Mouse (Mus musculus): ENCODE data around the gene Ctnnal1. TPM values are rescaled to one million over a fixed set of nuclear protein-coding genes. Genes with fewer than 3 reads are reported as not detected.

The Ctnnal1 gene
- polyA plus RNA-seq, 1 experiment from 2014 or later: 27.8 TPM

DNA sequence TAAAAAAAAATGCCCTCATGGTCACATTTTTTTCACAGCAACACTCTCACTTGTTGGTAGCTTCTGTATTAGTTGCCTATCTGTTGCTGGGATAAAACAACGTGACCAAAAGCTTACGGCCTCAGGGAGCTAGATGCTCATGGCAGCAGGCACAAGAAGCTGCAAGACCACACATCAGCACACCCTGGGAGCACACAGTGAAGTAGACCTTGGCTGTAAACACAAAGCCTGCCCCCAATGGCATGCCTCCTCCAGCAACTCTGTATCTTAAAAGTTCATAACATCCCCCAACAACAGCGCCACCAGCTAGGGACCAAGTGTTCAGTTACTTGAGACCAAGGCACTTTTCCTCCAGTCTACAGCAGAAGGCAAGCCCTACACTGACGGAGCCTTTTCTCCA, 55.9 kb downstream of the Ctnnal1 start:
- Histone ChIP-seq H3K27ac (replicated peaks in 1 of 2; ENCODE audit: control insufficient read depth in 1 of 2, insufficient read depth in 1 of 2, low read depth in 2 of 2, low read length in 2 of 2) (no peak overlapping the region), H3K9me3 (ENCODE audit: control insufficient read depth, low read length) (no peaks in the 10 kb centered on the region), H3K4me1 (ENCODE audit: control insufficient read depth in 2 of 2, insufficient read depth in 2 of 2, low read length in 2 of 2) (no peaks in the 10 kb centered on the region), H3K27me3 (ENCODE audit: control insufficient read depth, insufficient read depth, low read length) (no peaks in the 10 kb centered on the region), H3K4me2 (ENCODE audit: low read length) (no peak overlapping the region), H3K4me3 (ENCODE audit: control insufficient read depth in 1 of 2, insufficient read depth in 1 of 2, low read depth in 1 of 2, low read length in 2 of 2) (no peak overlapping the region), H3K9ac (ENCODE audit: low read length) (no peak overlapping the region), H3K36me3 (ENCODE audit: control insufficient read depth, insufficient read depth, low read length) (peaks cover 45% of the 10 kb centered on the region)
- no peak for ATAC-seq (ENCODE audit: insufficient number of reproducible peaks, insufficient read depth, low FRiP score, low read depth)
- 71% methylated on average over 4 of the region's 4 CpGs for WGBS

DNA sequence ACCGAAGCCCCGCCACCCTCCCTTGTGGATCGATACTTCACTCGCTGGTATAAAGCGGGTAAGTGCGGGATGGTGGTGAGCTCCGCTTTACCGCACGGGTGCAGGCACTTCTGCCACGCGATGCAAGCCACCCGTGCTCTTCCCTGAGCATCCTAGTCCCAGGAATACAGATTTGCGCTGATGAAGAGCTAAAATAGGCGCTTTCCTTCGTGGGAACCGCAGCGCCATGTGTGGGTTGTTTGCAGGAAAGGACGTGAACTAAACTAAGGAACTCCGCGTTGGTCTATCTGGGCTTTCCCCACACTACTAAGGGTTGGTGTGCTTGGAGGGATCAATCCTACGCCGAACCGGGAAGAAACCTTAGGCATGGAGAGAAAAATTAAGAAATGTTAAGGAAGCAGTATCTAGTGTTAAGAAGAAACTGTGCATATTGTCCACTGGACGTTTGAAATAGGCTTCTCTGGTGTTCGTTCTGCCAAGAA, 62.3 kb downstream of the Ctnnal1 start:
- Histone ChIP-seq H3K9ac (ENCODE audit: low read length) (peak overlapping the region; percentile 83), H3K4me3 (ENCODE audit: control insufficient read depth in 1 of 2, insufficient read depth in 1 of 2, low read depth in 1 of 2, low read length in 2 of 2) (peak overlapping the region; percentile 60 to 71), H3K9me3 (ENCODE audit: control insufficient read depth, low read length) (no peaks in the 10 kb centered on the region), H3K27ac (replicated peaks in 1 of 2; ENCODE audit: control insufficient read depth in 1 of 2, insufficient read depth in 1 of 2, low read depth in 2 of 2, low read length in 2 of 2) (peak overlapping the region in 1 of 2 experiments; percentile 61; a peak in 1 of 4 replicates), H3K4me1 (ENCODE audit: control insufficient read depth in 2 of 2, insufficient read depth in 2 of 2, low read length in 2 of 2) (peaks cover 0 to 17% of the 10 kb centered on the region in 2 experiments; a peak in 2 of 4 replicates), H3K36me3 (ENCODE audit: control insufficient read depth, insufficient read depth, low read length) (peaks cover 59% of the 10 kb centered on the region), H3K4me2 (ENCODE audit: low read length) (peak overlapping the region; percentile 86), H3K27me3 (ENCODE audit: control insufficient read depth, insufficient read depth, low read length) (no peaks in the 10 kb centered on the region)
- WGBS: 1% methylated on average over 25 of the region's 25 CpGs
- no peak for ATAC-seq (ENCODE audit: insufficient number of reproducible peaks, insufficient read depth, low FRiP score, low read depth)

DNA sequence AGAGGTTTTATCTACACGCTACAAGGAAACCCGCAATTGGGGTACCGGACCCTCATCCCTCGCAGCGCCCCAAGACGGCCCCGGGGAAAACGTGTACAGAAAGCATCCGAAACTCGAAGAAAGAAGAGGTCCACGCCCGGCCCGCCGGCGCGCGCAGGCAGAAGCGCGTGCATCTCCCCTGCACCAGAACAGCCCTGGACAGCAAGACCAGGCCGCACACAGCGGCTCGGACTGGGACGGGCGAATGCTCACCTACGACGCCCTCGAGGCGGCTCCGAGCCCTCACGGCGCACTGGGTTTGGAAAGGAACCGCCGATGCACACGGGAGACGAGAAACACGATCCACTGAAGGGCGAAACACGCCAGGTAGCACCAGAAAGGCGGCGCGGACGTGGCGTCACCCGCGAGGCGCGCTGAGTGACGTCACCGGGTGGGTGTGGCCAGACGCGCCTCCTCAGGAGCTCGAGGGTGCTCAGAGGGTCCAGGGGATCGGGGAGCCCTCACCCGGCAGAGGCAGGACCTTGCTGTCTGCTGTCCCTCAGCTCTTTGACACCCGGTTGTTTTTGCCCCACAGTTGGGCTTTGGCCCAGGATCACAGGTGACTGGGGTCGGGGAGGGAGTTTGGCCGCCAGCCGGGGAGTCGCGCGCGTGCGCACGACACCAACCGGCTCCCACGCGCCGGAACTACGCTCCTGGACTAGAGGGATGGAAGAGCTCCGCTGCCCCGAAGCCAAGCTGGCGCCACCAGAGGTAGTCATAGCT, 62.9 kb downstream of the Ctnnal1 start, which contains the start of the genes Elp1 and Fam206a:
Gene Elp1, minus strand, starts transcription at position 425 of the 762 bp plus-strand sequence.
Gene Fam206a, plus strand, starts transcription at position 439 of the 762 bp plus-strand sequence.
- no peaks in the 10 kb centered on the region for H3K9me3 ChIP-seq (ENCODE audit: control insufficient read depth, low read length)
- peak within 1 kb of the TSS; percentile 86 for H3K4me2 ChIP-seq (ENCODE audit: low read length)
- H3K4me3 ChIP-seq (ENCODE audit: control insufficient read depth in 1 of 2, insufficient read depth in 1 of 2, low read depth in 1 of 2, low read length in 2 of 2): peak within 1 kb of the TSS; percentile 60 to 71
- no peaks in the 10 kb centered on the region for H3K27me3 ChIP-seq (ENCODE audit: control insufficient read depth, insufficient read depth, low read length)
- H3K9ac ChIP-seq (ENCODE audit: low read length): peak within 1 kb of the TSS; percentile 83
- peak within 1 kb of the TSS; percentile 35 to 61 for H3K27ac ChIP-seq (replicated peaks in 1 of 2; ENCODE audit: control insufficient read depth in 1 of 2, insufficient read depth in 1 of 2, low read depth in 2 of 2, low read length in 2 of 2)
- peaks cover 0 to 17% of the 10 kb centered on the region in 2 experiments; a peak in 2 of 4 replicates for H3K4me1 ChIP-seq (ENCODE audit: control insufficient read depth in 2 of 2, insufficient read depth in 2 of 2, low read length in 2 of 2)
- peak; percentile 91 for ATAC-seq (ENCODE audit: insufficient number of reproducible peaks, insufficient read depth, low FRiP score, low read depth)
- H3K36me3 ChIP-seq (ENCODE audit: control insufficient read depth, insufficient read depth, low read length): peaks cover 59% of the 10 kb centered on the region
- under 1% methylated on average over 72 of the region's 72 CpGs for WGBS

DNA sequence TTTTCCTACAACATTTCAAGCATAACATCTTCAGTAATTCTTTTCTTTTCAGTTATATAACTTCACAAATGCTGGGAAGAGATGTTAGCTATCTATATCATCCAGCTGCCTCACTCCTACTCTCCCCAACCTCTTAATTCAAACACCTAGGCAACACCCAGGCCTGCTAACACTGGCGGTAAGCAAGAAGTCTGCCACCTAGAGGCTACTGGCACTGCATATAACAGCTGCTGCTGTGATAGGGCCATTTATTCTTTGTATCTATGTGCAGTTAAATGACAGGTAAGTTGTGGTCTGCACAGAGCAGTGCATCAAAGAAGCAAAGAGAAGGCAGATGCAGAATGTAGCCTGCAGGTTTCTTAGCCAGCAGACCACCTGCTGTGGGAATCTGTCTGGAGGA, 73.6 kb downstream of the Ctnnal1 start:
- Histone ChIP-seq H3K36me3 (ENCODE audit: control insufficient read depth, insufficient read depth, low read length) (peaks cover 94% of the 10 kb centered on the region), H3K27me3 (ENCODE audit: control insufficient read depth, insufficient read depth, low read length) (no peaks in the 10 kb centered on the region), H3K4me3 (ENCODE audit: control insufficient read depth in 1 of 2, insufficient read depth in 1 of 2, low read depth in 1 of 2, low read length in 2 of 2) (no peak overlapping the region), H3K4me1 (ENCODE audit: control insufficient read depth in 2 of 2, insufficient read depth in 2 of 2, low read length in 2 of 2) (no peaks in the 10 kb centered on the region), H3K27ac (replicated peaks in 1 of 2; ENCODE audit: control insufficient read depth in 1 of 2, insufficient read depth in 1 of 2, low read depth in 2 of 2, low read length in 2 of 2) (no peak overlapping the region), H3K4me2 (ENCODE audit: low read length) (no peak overlapping the region), H3K9ac (ENCODE audit: low read length) (no peak overlapping the region), H3K9me3 (ENCODE audit: control insufficient read depth, low read length) (no peaks in the 10 kb centered on the region)
- 33% methylated on average over 1 of the region's 1 CpGs for WGBS
- no peak for ATAC-seq (ENCODE audit: insufficient number of reproducible peaks, insufficient read depth, low FRiP score, low read depth)

DNA sequence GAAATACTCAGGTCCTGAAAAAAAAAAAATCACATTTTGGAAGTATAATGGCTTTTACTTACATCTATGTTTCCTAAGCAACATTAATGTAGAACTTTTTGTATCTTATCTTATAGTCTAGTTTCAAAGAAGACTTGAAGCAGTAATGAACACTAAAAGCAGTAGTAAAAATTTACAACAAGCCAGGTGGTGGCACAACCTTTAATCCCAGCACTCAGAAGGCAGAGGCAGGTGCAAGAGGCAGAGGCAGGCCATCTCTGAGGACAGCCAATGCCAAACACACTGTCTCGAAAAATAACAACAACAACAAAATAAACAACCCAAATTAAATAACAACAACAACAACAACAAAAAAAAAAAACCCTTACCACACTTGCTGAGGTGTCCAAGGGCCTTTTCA, 93.9 kb downstream of the Ctnnal1 start:
- H3K9ac ChIP-seq (ENCODE audit: low read length): no peak overlapping the region
- no peak for ATAC-seq (ENCODE audit: insufficient number of reproducible peaks, insufficient read depth, low FRiP score, low read depth)
- WGBS: 87% methylated on average over 1 of the region's 1 CpGs
- no peaks in the 10 kb centered on the region for H3K9me3 ChIP-seq (ENCODE audit: control insufficient read depth, low read length)
- H3K27me3 ChIP-seq (ENCODE audit: control insufficient read depth, insufficient read depth, low read length): no peaks in the 10 kb centered on the region
- no peak overlapping the region for H3K4me2 ChIP-seq (ENCODE audit: low read length)
- no peak overlapping the region for H3K27ac ChIP-seq (replicated peaks in 1 of 2; ENCODE audit: control insufficient read depth in 1 of 2, insufficient read depth in 1 of 2, low read depth in 2 of 2, low read length in 2 of 2)
- H3K4me1 ChIP-seq (ENCODE audit: control insufficient read depth in 2 of 2, insufficient read depth in 2 of 2, low read length in 2 of 2): no peaks in the 10 kb centered on the region
- peaks cover 98% of the 10 kb centered on the region for H3K36me3 ChIP-seq (ENCODE audit: control insufficient read depth, insufficient read depth, low read length)
- no peak overlapping the region for H3K4me3 ChIP-seq (ENCODE audit: control insufficient read depth in 1 of 2, insufficient read depth in 1 of 2, low read depth in 1 of 2, low read length in 2 of 2)

DNA sequence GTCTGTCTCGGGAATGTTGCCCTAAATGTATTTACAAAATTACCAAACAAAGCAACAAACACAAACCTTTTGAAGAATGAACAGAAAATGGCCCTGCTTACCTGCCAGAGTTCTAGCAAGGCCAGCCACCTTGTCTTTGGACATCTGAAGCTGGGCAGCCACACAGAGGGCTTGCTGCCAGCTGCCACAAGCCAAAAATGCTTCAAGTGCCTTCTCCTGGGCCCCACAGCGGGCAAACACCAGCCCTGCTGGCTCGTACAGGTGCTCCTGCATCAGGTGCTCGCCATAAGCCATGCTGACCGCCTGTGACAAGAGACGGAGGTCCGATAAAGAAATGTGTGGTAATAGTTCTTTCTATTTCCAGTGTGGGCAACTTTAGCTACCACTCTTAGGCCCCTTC, 96.1 kb downstream of the Ctnnal1 start:
- Histone ChIP-seq H3K4me1 (ENCODE audit: control insufficient read depth in 2 of 2, insufficient read depth in 2 of 2, low read length in 2 of 2) (no peaks in the 10 kb centered on the region), H3K9me3 (ENCODE audit: control insufficient read depth, low read length) (no peaks in the 10 kb centered on the region), H3K27me3 (ENCODE audit: control insufficient read depth, insufficient read depth, low read length) (no peaks in the 10 kb centered on the region), H3K9ac (ENCODE audit: low read length) (no peak overlapping the region), H3K4me2 (ENCODE audit: low read length) (no peak overlapping the region), H3K4me3 (ENCODE audit: control insufficient read depth in 1 of 2, insufficient read depth in 1 of 2, low read depth in 1 of 2, low read length in 2 of 2) (no peak overlapping the region), H3K36me3 (ENCODE audit: control insufficient read depth, insufficient read depth, low read length) (peaks cover 99% of the 10 kb centered on the region), H3K27ac (replicated peaks in 1 of 2; ENCODE audit: control insufficient read depth in 1 of 2, insufficient read depth in 1 of 2, low read depth in 2 of 2, low read length in 2 of 2) (no peak overlapping the region)
- ATAC-seq (ENCODE audit: insufficient number of reproducible peaks, insufficient read depth, low FRiP score, low read depth): no peak
- 74% methylated on average over 7 of the region's 7 CpGs for WGBS

DNA sequence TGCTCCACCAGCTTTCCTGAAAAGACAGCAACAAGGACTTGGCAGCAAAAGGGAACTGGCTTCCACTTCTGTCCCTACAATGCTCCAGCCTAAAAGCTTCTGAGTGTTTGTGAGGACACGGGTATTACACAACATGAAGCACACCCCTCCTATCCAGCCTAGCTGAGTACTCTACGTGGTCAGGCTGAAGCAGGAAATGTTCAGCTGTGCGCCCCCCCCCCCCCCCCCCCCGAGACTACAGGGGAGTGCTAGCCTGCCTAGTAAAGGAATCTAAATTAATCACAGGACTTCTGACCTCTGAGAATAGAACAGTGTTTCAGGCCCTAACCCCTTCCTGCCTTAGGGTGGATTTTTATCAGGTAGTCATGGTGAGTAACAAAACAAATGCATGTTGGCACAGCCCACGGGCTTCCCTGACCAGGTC, 97.1 kb downstream of the Ctnnal1 start:
- Histone ChIP-seq H3K27ac (replicated peaks in 1 of 2; ENCODE audit: control insufficient read depth in 1 of 2, insufficient read depth in 1 of 2, low read depth in 2 of 2, low read length in 2 of 2) (no peak overlapping the region), H3K4me3 (ENCODE audit: control insufficient read depth in 1 of 2, insufficient read depth in 1 of 2, low read depth in 1 of 2, low read length in 2 of 2) (no peak overlapping the region), H3K27me3 (ENCODE audit: control insufficient read depth, insufficient read depth, low read length) (no peaks in the 10 kb centered on the region), H3K36me3 (ENCODE audit: control insufficient read depth, insufficient read depth, low read length) (peaks cover 99% of the 10 kb centered on the region), H3K9ac (ENCODE audit: low read length) (no peak overlapping the region), H3K4me1 (ENCODE audit: control insufficient read depth in 2 of 2, insufficient read depth in 2 of 2, low read length in 2 of 2) (no peaks in the 10 kb centered on the region), H3K9me3 (ENCODE audit: control insufficient read depth, low read length) (no peaks in the 10 kb centered on the region), H3K4me2 (ENCODE audit: low read length) (no peak overlapping the region)
- no peak for ATAC-seq (ENCODE audit: insufficient number of reproducible peaks, insufficient read depth, low FRiP score, low read depth)
- WGBS: 31% methylated on average over 3 of the region's 5 CpGs

All from heart, embryonic 14.5 days (tissue).